Mouse (Mus musculus) embryonic facial prominence, embryonic 15.5 days (tissue): ENCODE data around the gene Wdfy3. TPM values are rescaled to one million over a fixed set of nuclear protein-coding genes. Genes with fewer than 3 reads are reported as not detected.

Experiments used
- ATAC-seq: fragments of 200-750 bp; cut with Nextera tagmentation; 2 replicates; pipeline ENCODE4 v1.8.0; 2017; ENCODE audit warnings: low read depth, moderate TSS enrichment; ENCODE audit not compliant: insufficient number of reproducible peaks, low FRiP score, low TSS enrichment
- H3K27ac ChIP-seq: fragments of 300-500 bp; sonication (generic); replicated peaks from 2 replicates; pipeline ENCODE4 v1.5.1; 2015; ENCODE audit warnings: mild to moderate bottlenecking, inconsistent platforms
- H3K27me3 ChIP-seq: fragments of 300-500 bp; sonication (generic); 2 replicates; pipeline ENCODE4 v1.6.1; 2015; ENCODE audit warnings: inconsistent platforms
- H3K36me3 ChIP-seq: fragments of 300-500 bp; sonication (generic); 2 replicates; pipeline ENCODE4 v1.6.1; 2015; ENCODE audit warnings: mild to moderate bottlenecking, inconsistent platforms
- H3K4me1 ChIP-seq: fragments of 300-500 bp; sonication (generic); 2 replicates; pipeline ENCODE4 v1.6.1; 2015; ENCODE audit warnings: inconsistent platforms
- H3K4me2 ChIP-seq: fragments of 300-500 bp; sonication (generic); replicated peaks from 2 replicates; pipeline ENCODE4 v1.6.1; 2015; ENCODE audit warnings: mild to moderate bottlenecking, inconsistent platforms
- H3K4me3 ChIP-seq: fragments of 300-500 bp; sonication (generic); replicated peaks from 2 replicates; pipeline ENCODE4 v1.5.1; 2015; ENCODE audit warnings: mild to moderate bottlenecking, inconsistent platforms
- H3K9ac ChIP-seq: fragments of 300-500 bp; sonication (generic); 2 replicates; pipeline ENCODE4 v1.6.1; 2015; ENCODE audit warnings: inconsistent platforms
- H3K9me3 ChIP-seq: fragments of 300-500 bp; sonication (generic); replicated peaks from 2 replicates; pipeline ENCODE4 v1.6.1; 2016; ENCODE audit warnings: inconsistent platforms
- WGBS: fragments of 180-500 bp; shearing (Covaris S2); methylation state at CpG from one replicate; pipeline ENCODE4 v1.1.7; 2015; 5-methylcytosine and 5-hydroxymethylcytosine counted together
- polyA plus RNA-seq: library from polyadenylated mRNA; unstranded; fragments of >200 nt; fragmentation: Nextera tagmentation; extraction: Ambion mirVana; gene quantifications from 2 replicates; pipeline ENCODE4 v1.2.1, GENCODE M21; 2015

Gene Wdfy3
- polyA plus RNA-seq, 1 experiment from 2014 or later: 16.4 TPM

DNA sequence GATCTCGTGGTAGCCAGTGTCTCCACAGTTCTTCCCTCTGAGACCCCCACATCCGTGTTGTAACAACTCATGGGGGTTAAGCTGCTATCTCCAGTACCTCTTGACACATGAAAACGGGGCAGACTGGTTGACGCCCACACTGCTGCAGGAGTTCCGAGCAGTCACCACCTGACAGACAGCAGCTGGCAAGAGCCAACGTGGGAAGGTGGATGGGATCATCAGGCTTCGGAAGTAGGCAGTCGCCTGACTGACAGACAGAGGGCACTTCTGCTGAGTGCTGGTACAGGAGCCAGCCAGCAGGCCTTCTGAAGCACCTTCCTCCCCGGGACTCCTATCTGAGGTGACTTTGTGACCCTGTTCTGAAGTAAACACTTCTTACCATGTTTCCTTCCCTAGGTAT lies 191.3 kb downstream of the Wdfy3 start:
- Histone ChIP-seq H3K4me2 (no peak overlapping the region), H3K9ac (no peak overlapping the region), H3K4me3 (no peak overlapping the region), H3K27me3 (no peaks in the 10 kb centered on the region), H3K27ac (no peak overlapping the region), H3K36me3 (peaks cover 75% of the 10 kb centered on the region), H3K4me1 (no peaks in the 10 kb centered on the region), H3K9me3 (no peaks in the 10 kb centered on the region)
- no peak for ATAC-seq
- 71% methylated on average over 9 of the region's 9 CpGs for WGBS

DNA sequence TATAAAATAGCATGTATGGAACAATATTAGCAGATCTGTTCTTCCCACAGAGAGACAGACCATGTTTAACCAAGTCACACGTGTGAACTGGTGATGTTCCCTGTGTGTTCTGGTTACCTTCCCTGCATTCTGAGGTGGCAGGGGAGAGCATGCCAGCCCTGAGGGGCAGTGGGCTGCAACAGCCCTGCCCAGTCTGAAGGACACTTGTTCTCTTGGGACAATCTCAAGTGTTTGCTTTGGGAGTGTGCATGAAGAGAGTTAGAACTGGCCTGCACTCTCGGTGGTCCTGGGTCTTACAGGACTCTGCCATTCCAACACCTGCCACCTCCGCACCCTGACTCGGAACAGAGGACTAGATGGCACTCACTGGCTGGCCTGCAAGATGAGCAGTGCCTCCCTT lies 193.5 kb downstream of the Wdfy3 start:
- peaks cover 78% of the 10 kb centered on the region for H3K36me3 ChIP-seq
- H3K4me1 ChIP-seq: no peaks in the 10 kb centered on the region
- H3K4me2 ChIP-seq: no peak overlapping the region
- H3K9me3 ChIP-seq: no peaks in the 10 kb centered on the region
- no peak for ATAC-seq
- no peak overlapping the region for H3K9ac ChIP-seq
- H3K4me3 ChIP-seq: no peak overlapping the region
- H3K27ac ChIP-seq: no peak overlapping the region
- H3K27me3 ChIP-seq: no peaks in the 10 kb centered on the region
- WGBS: 81% methylated on average over 4 of the region's 4 CpGs

DNA sequence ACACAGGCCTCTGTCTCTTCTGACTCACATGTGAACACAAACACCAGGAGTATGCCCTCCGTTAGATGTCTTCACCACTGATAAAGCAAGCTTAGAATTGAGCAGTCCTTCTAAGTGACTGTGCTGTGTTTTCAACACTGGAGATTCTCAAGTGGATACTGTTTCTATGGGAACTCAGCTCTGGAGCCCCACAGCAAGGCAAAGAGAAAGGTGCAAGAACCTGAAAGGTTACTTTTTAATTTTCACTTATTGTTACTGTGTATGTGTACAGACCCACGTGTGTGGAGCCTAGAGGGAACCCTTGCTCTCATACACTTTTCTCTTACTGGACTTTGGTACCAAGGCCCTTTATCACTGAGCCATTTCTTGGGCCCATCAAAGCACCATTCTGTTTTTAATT lies 203.0 kb downstream of the Wdfy3 start:
- Histone ChIP-seq H3K27ac (no peak overlapping the region), H3K4me3 (no peak overlapping the region), H3K4me1 (no peaks in the 10 kb centered on the region), H3K9me3 (no peaks in the 10 kb centered on the region), H3K4me2 (no peak overlapping the region), H3K36me3 (peaks cover 88% of the 10 kb centered on the region), H3K27me3 (no peaks in the 10 kb centered on the region), H3K9ac (no peak overlapping the region)
- WGBS: 81% methylated on average over 2 of the region's 2 CpGs
- ATAC-seq: no peak

DNA sequence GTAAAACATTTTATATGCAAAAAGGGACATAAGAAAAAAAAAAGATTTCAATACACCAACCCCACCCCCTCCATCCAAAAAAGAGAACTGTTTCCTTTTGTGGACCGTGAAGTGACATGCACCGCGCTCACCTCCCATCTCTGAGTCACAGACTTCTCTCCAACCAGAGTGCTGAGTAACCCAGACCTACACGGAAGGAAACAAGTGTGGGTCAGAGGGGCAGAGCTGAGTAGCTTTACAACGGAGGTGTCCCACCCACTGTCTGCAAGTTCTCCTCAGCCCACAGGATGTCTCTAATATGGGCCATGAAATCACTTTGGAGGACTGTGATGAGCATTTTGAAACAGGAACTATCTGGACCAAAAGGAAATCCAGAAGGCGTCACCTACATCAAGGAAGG lies 205.8 kb downstream of the Wdfy3 start:
- WGBS: 85% methylated on average over 6 of the region's 6 CpGs
- no peaks in the 10 kb centered on the region for H3K4me1 ChIP-seq
- H3K27me3 ChIP-seq: no peaks in the 10 kb centered on the region
- ATAC-seq: no peak
- no peak overlapping the region for H3K27ac ChIP-seq
- H3K36me3 ChIP-seq: peaks cover 85% of the 10 kb centered on the region
- H3K9ac ChIP-seq: no peak overlapping the region
- H3K4me3 ChIP-seq: no peak overlapping the region
- no peak overlapping the region for H3K4me2 ChIP-seq
- H3K9me3 ChIP-seq: no peaks in the 10 kb centered on the region

DNA sequence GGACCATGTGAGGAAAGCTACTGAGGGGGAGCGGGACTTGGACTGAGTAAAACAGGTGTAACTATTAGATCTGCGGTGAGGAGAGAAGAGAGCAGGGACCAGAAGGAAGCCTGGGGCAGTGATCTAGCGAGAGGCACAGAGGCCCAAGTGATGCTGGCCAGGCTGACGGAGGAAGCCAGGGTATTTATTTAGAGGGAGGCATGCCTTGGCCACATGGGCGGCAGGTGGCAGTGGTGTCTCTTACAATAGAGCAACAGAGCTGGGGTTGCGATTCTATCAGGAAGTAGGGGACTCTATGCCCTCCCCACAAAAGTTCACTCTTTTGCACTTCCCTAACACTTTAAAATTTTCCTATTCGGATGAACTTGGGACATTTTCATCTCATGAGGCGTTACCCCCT lies 207.1 kb downstream of the Wdfy3 start:
- ATAC-seq: no peak
- no peak overlapping the region for H3K9ac ChIP-seq
- H3K4me2 ChIP-seq: no peak overlapping the region
- 89% methylated on average over 8 of the region's 8 CpGs for WGBS
- no peaks in the 10 kb centered on the region for H3K9me3 ChIP-seq
- no peaks in the 10 kb centered on the region for H3K27me3 ChIP-seq
- peaks cover 84% of the 10 kb centered on the region for H3K36me3 ChIP-seq
- H3K4me3 ChIP-seq: no peak overlapping the region
- no peak overlapping the region for H3K27ac ChIP-seq
- no peaks in the 10 kb centered on the region for H3K4me1 ChIP-seq

DNA sequence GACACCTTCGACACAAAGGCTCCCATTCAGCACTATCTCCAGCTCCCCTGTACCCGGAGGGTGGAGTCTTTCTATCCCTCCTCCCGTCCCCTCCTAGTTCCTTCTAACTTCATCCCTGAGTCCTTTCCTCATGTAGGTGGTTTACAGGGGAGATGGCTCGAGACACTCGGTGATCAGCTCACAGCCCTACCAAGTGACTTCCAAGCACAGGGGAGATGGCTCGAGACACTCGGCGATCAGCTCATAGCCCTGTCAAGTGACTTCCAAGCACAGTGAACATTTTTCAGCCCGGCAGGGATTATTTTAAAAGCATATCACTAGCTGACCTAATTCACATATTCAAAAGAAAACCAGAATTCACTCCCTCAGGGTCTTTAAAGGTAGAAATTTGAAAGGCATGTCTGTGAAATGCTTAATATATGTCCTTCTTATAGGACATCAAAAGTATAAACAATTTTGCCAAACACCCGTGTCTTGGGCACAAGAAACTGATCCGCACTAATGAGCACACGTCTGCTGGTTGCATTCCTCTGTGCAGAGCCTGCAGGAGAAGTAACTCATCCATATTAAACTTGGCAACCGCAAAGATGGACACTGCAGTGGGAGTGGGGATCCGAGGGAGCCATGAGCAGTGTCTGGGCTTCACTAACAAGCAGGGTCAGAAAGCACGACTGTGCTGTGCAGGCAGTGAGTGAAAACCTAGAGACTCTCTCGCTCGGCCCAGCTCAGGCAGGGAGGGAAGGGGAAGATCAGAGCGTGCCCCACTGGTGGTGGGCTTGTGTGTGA lies 207.7 kb downstream of the Wdfy3 start:
- Histone ChIP-seq H3K9me3 (no peaks in the 10 kb centered on the region), H3K36me3 (peaks cover 87% of the 10 kb centered on the region), H3K4me2 (no peak overlapping the region), H3K27me3 (no peaks in the 10 kb centered on the region), H3K4me3 (no peak overlapping the region), H3K4me1 (no peaks in the 10 kb centered on the region), H3K27ac (no peak overlapping the region), H3K9ac (no peak overlapping the region)
- no peak for ATAC-seq
- WGBS: 78% methylated on average over 18 of the region's 18 CpGs

DNA sequence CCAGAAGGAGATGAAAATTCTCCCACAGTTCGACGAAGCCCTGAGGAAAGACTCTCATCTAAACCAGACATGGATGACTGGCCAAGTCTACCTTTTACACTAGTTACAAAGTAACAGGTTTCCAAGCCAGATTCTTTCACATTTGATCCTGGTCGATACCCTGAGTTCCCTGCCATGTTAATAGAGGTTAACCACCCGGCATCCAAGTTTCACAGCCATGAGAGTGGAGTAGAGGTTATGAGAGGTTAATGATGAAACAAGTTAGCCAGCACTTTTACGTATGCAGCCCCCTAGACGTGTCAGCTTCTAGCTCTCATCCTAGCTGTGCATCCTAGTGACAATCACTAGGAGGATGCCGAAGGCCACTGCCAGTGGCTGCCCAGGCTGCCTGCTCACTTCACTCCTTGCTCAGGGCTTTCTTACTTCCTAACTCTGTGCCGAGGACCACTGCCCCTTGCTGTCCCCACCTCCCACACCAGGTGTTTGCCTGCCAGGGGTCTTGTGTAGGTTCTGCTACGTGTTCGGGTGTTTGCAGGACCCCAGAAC lies 210.8 kb downstream of the Wdfy3 start:
- no peak for ATAC-seq
- Histone ChIP-seq H3K36me3 (peaks cover 85% of the 10 kb centered on the region), H3K4me3 (no peak overlapping the region), H3K4me2 (no peak overlapping the region), H3K27me3 (no peaks in the 10 kb centered on the region), H3K9ac (no peak overlapping the region), H3K4me1 (no peaks in the 10 kb centered on the region), H3K27ac (no peak overlapping the region), H3K9me3 (no peaks in the 10 kb centered on the region)
- 88% methylated on average over 10 of the region's 10 CpGs for WGBS

DNA sequence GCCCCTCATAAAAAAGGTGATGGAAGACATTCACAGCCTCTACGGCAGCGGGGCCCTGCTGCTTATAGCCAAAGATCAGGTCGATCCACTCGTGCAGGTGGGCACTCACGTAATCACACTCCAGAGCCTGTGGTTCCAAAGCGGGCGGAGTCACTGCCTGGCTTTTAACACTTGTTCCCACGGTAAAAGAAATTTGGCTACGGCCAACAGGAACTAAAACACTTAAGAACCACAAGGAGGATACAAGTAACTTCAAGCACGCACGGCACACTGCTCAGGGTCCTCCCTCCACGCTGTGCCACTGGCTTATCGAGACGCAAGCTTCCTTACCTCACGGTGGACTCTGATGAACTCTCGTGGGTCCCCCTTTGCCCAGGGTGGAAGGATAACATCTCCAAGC lies 214.2 kb downstream of the Wdfy3 start:
- no peak overlapping the region for H3K9ac ChIP-seq
- 92% methylated on average over 16 of the region's 16 CpGs for WGBS
- no peaks in the 10 kb centered on the region for H3K27me3 ChIP-seq
- no peaks in the 10 kb centered on the region for H3K4me1 ChIP-seq
- H3K27ac ChIP-seq: no peak overlapping the region
- H3K36me3 ChIP-seq: peaks cover 86% of the 10 kb centered on the region
- H3K9me3 ChIP-seq: no peaks in the 10 kb centered on the region
- H3K4me3 ChIP-seq: no peak overlapping the region
- H3K4me2 ChIP-seq: no peak overlapping the region
- ATAC-seq: no peak

DNA sequence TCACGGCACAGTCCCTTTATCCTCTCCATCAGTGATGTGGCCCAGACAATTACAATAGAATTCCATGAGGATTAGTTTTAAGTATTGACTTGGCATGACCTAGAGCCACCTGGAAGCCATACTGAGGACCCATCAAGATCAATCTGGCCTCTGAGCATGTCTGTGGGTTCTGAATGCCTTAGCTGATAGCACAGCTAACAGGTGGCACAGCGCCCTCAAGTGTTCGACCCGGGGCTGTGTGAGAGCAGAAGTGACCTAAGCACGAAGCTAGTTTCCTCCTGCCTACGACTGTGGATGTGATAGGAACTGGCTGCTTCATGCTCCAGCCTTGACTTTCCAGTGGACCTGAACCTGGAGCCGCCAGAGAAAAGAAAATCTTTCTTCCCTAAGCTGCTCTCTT lies 215.1 kb downstream of the Wdfy3 start:
- Histone ChIP-seq H3K36me3 (peaks cover 82% of the 10 kb centered on the region), H3K4me2 (no peak overlapping the region), H3K27me3 (no peaks in the 10 kb centered on the region), H3K4me1 (no peaks in the 10 kb centered on the region), H3K9me3 (no peaks in the 10 kb centered on the region), H3K27ac (no peak overlapping the region), H3K9ac (no peak overlapping the region), H3K4me3 (no peak overlapping the region)
- no peak for ATAC-seq
- 88% methylated on average over 7 of the region's 7 CpGs for WGBS

DNA sequence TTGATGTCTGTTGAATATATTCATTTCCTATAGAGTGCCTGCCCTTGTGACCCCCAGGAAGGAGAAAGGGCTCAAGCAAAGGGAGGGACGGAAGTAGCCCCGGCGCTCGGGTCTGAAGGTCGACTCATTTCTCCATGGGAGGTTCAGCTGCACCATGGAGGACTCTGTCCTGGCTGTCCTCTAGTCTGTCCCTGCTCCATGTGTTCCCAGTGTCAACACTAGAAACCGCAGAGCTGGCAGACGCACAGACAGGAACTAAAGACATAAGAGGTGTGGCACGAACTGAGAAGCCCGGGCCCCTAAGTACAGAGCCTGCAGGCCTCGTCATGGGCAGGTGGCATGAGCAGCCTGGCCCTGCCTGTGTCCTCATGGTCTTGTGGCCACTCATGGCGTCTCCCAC lies 215.6 kb downstream of the Wdfy3 start:
- Histone ChIP-seq H3K4me2 (no peak overlapping the region), H3K4me3 (no peak overlapping the region), H3K36me3 (peaks cover 81% of the 10 kb centered on the region), H3K27ac (no peak overlapping the region), H3K27me3 (no peaks in the 10 kb centered on the region), H3K4me1 (no peaks in the 10 kb centered on the region), H3K9me3 (no peaks in the 10 kb centered on the region), H3K9ac (no peak overlapping the region)
- no peak; the same call in 1 of the 2 replicates for ATAC-seq
- 95% methylated on average over 11 of the region's 11 CpGs for WGBS

DNA sequence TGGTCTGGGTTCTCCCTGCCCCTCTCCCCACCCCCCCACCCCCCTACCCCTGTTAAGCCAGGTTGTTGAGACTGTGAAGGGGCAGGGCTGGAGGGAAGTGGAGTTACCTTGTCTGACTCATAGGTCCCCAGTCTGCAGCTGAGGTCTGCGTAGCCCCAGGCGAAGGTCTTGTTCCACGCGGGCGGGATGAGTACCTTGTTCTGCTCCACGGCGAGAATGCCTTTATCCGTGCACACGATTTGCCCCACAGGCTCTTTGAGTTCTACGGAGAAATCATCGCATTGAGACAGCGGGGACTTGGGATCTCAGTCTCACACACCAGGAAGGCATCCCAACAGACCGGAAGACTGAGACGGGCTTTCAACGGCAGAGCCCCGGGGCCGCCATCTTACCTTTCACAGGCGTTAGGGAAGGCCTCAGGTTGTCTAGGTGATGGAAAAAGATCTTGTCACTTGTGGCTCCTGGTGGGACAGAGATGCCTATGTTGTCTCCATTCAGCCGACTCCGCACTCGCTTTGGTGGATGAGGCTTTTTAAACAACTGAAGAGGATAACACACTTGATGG lies 217.5 kb downstream of the Wdfy3 start:
- Histone ChIP-seq H3K4me3 (no peak overlapping the region), H3K27me3 (no peaks in the 10 kb centered on the region), H3K9me3 (no peaks in the 10 kb centered on the region), H3K4me1 (no peaks in the 10 kb centered on the region), H3K4me2 (no peak overlapping the region), H3K36me3 (peaks cover 82% of the 10 kb centered on the region), H3K27ac (no peak overlapping the region), H3K9ac (no peak overlapping the region)
- 86% methylated on average over 21 of the region's 21 CpGs for WGBS
- ATAC-seq: no peak

DNA sequence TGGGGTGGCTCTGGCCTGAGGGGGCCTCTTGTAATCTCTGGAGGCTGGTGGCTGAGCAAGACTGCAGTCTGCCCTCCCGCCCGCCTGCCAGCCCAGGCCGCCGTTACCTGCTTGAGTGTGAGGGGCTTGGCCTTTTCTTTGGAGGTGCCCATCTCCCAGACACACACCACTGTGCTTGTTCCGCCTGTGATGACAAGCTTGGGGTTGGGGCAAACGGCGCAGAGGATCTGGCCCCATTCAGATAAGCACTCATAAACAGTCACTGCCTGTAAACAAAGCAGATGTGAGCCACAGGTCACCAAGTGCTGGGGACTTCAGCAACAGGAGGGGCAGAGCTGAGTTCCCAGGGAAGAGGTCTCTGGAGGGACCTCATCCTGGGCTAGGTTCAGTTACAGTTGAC lies 218.6 kb downstream of the Wdfy3 start:
- H3K27ac ChIP-seq: no peak overlapping the region
- no peak for ATAC-seq
- no peak overlapping the region for H3K4me2 ChIP-seq
- H3K4me1 ChIP-seq: no peaks in the 10 kb centered on the region
- WGBS: 91% methylated on average over 7 of the region's 7 CpGs
- H3K9me3 ChIP-seq: no peaks in the 10 kb centered on the region
- H3K4me3 ChIP-seq: no peak overlapping the region
- peaks cover 89% of the 10 kb centered on the region for H3K36me3 ChIP-seq
- no peaks in the 10 kb centered on the region for H3K27me3 ChIP-seq
- no peak overlapping the region for H3K9ac ChIP-seq
